Mouse (Mus musculus) embryonic stem cell, embryonic (primary cell): ENCODE data around the gene Ppargc1a.

Experiments used
- CTCF ChIA-PET, 4 experiments: fragments of 300-600 bp in 2 of 4; fragments of 350-600 bp in 2 of 4; sonication (Branson Sonifier 250); formaldehyde crosslinking; loops; one replicate each; lab custom pipeline; 2022; ENCODE audit warnings: inconsistent platforms in 2 of 4; lab: Charles Lee
- POLR2A ChIA-PET, 4 experiments: fragments of 300-600 bp in 2 of 4; fragments of 350-600 bp in 2 of 4; sonication (Branson Sonifier 250); formaldehyde crosslinking; loops; one replicate each; lab custom pipeline; 2022; ENCODE audit warnings: antibody characterized with exemption in 4 of 4, inconsistent platforms in 1 of 4; lab: Charles Lee

Gene Ppargc1a

DNA sequence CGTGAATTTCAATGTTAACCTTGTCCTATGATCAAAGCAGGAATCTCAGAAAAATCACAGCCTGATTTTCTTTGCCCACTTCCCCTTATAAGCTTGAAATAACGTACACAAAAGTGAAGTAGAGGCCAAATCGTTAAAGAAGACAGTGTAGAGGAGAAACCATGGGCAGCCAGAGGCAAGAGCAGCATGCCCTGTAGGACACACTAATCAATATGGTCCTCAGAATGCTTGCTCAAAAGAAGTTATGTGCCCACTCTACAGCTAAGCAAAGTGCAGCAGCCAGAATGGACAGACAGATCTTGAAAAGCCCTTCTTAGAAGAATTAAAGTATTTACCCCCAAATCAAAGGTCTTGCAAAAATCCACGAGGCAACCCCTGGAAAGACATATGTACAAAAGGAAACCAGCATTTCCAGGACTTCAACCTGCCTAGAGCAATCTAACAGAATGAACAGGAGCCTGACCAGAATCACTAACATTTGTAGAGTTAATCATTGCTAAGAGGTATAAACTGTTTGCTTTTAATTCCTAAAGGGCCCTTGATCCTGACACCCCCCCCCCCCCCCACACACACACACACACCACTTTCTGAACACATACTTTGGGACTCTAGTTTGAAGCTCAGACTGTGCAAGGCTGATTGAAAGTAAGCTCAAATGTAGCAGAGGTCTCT is 9.8 kb downstream of the Ppargc1a start:
- CTCF ChIA-PET, result no interaction called here
- POLR2A ChIA-PET, result interaction anchor here in 1 of 4 experiments (0.7 kb wide), 1 partner anchor 255 kb away, joined by 4 read pairs; no protein-coding TSS in a partner anchor

DNA sequence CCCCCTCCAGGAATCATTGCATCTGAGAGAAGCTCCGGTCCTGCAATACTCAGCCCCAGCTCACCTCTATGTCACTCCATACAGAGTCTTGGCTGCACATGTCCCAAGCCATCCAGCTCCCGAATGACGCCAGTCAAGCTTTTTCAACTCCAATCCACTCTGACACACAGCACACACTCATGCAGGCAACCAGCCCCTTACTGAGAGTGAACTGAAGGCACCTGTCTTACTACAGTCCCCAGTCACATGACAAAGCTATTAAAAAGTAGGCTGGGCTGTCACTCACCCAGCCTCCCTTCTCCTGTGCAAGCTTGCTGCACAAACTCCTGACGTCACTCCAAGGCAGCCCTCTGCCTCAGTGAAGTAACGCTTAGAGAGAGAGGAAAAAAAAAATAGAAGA is 13.9 kb downstream of the Ppargc1a start:
- ChIA-PET CTCF (no interaction called here), POLR2A (no interaction called here)

GRCm38 (mm10) chr5:51553251-51553650 is 14.3 kb downstream of the Ppargc1a start:
- CTCF ChIA-PET, result no interaction called here
- POLR2A ChIA-PET, result interaction anchor here in 1 of 4 experiments (0.6 kb wide), 1 partner anchor 98 kb away, joined by 3 read pairs; no protein-coding TSS in a partner anchor

- CTCF ChIA-PET, result no interaction called here
- POLR2A ChIA-PET, result interaction anchor here in 1 of 4 experiments (0.6 kb wide), 2 partner anchors 36 to 97 kb away, joined by 3 read pairs; no protein-coding TSS in a partner anchor
Measured at GRCm38 (mm10) chr5:51552483-51553091, 14.9 kb downstream of the Ppargc1a start.

- POLR2A ChIA-PET, result interaction anchor here in 1 of 4 experiments (0.6 kb wide), 1 partner anchor 36 kb away, joined by 3 read pairs; no protein-coding TSS in a partner anchor
- CTCF ChIA-PET, result interaction anchor here in 1 of 4 experiments (0.6 kb wide), 1 partner anchor 836 kb away, joined by 3 read pairs; no protein-coding TSS in a partner anchor
Measured at GRCm38 (mm10) chr5:51551852-51552482, 15.6 kb downstream of the Ppargc1a start.

GRCm38 (mm10) chr5:51547442-51548035 is 20.0 kb downstream of the Ppargc1a start:
- POLR2A ChIA-PET, result no interaction called here
- CTCF ChIA-PET, result no interaction called here

DNA sequence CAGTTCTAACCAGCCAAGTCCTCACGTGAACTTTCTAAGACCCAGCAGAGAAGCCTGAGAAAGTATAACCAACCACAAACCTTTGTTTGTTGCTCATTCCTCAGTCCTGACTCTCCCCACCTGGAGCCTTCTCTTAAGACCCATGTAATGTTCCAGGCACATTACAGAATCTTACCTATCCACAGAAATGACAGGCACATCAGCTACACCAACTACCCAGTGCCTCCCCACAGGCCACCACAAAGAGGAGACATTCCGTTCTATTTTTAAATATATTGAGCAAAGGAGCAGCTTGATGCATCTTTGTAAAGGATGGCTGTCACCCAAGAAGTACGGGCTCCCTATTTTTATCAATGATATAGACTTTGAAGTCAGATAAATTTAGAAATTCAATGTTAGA is 20.7 kb downstream of the Ppargc1a start:
- POLR2A ChIA-PET, result interaction anchor here in 1 of 4 experiments (0.7 kb wide), 1 partner anchor 362 kb away, joined by 3 read pairs; no protein-coding TSS in a partner anchor
- CTCF ChIA-PET, result no interaction called here

- POLR2A ChIA-PET, result no interaction called here
- CTCF ChIA-PET, result no interaction called here
Measured at GRCm38 (mm10) chr5:51545133-51546049, 22.1 kb downstream of the Ppargc1a start.

DNA sequence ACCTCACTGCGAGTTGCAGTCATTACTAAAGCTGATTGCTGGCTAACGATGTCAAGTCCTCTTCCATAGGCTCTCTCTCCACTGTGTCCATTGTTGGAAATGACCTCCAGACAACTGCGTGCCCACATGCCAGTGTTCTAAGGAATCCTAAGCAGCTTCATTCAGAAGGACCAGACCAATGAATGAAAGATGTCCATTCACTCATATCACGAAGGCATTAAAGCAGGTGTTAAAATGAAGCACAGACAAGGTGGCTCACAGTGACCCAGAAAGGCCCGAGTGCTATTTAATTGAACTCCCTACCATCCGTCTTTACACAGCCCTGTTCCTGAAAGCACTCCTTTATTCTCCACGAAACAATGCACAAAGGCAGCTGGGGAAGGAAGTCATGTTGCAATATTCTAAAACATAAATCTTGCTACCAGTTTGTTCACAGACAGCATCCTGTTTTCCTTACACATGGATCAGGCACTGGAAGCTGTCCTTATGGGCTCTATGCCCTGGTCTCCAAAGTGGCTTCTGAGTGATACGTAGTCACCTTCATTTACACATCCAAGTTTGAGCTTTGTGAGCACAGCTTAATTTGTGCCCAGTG is 23.3 kb downstream of the Ppargc1a start:
- POLR2A ChIA-PET, result no interaction called here

DNA sequence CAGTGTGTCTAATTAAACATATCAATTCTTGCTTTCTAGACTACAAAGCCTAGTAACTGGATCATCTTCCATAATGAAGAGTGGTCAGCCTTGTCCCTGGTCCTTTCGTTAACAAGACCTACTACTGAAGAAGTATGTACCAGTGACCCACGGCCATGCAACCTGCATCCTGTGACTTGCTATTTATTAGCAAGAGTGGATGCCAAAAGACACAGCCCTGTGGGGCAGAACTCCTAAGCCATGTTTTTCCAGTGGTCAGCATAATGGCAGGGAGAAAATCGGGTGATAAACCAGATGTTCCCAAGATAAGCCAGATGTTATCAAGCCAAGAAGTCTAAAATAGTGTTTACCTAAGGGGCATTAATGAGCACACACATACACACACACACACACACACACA is 26.0 kb downstream of the Ppargc1a start:
- ChIA-PET POLR2A (no interaction called here), CTCF (no interaction called here)

More for the DNA sequence above, 23.3 kb downstream of the Ppargc1a start:
- CTCF ChIA-PET, result interaction anchor here in 1 of 4 experiments (0.5 kb wide), 1 partner anchor 10 kb away, joined by 3 read pairs; no protein-coding TSS in a partner anchor

DNA sequence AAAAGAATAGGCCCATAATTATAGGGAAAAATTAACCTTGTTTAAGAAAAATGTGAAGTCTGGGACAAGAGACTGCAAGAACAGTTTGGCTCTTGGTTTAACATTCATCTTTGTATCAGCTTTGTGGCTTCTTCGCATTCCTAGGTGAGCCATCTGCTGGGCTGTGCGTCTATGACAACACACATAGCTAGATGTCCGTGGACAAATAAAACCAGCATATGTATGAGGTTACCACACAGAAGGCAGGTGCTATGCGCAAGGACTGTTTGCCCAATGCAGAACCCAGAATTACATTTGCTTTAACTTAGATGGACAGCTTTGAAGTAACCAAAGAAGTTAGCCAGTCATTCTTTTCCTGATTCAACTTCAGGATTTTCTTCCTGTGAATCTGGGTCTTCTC is 26.7 kb downstream of the Ppargc1a start:
- ChIA-PET POLR2A (no interaction called here), CTCF (no interaction called here)

GRCm38 (mm10) chr5:51539563-51539962 is 28.0 kb downstream of the Ppargc1a start:
- ChIA-PET CTCF (no interaction called here), POLR2A (no interaction called here)

DNA sequence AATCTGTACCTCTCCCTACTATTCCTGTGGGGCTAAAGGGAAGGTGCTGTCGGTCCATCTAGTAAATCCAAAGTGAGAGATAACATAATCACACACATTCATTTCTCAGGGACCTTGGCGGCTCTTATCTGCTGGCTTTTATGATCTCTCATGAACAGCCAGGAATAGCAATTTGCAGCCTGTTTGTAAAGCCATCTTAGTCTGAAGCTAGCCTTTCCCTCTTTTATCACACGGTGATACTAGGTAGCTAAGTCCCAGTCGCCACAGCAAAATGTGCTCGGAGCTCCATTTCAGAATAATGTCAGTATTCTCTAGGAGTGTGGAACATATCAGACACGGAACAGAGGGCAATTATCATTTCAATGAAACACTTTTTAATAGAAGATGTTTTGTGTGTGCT is 29.2 kb downstream of the Ppargc1a start:
- ChIA-PET CTCF (no interaction called here), POLR2A (interaction anchor here in 1 of 4 experiments (0.5 kb wide), 1 partner anchor 32 kb away, joined by 5 read pairs; no protein-coding TSS in a partner anchor)

GRCm38 (mm10) chr5:51537646-51538030 is 29.9 kb downstream of the Ppargc1a start:
- POLR2A ChIA-PET, result no interaction called here
- CTCF ChIA-PET, result interaction anchor here in 1 of 4 experiments (0.7 kb wide), 1 partner anchor 481 kb away, joined by 14 read pairs; no protein-coding TSS in a partner anchor

DNA sequence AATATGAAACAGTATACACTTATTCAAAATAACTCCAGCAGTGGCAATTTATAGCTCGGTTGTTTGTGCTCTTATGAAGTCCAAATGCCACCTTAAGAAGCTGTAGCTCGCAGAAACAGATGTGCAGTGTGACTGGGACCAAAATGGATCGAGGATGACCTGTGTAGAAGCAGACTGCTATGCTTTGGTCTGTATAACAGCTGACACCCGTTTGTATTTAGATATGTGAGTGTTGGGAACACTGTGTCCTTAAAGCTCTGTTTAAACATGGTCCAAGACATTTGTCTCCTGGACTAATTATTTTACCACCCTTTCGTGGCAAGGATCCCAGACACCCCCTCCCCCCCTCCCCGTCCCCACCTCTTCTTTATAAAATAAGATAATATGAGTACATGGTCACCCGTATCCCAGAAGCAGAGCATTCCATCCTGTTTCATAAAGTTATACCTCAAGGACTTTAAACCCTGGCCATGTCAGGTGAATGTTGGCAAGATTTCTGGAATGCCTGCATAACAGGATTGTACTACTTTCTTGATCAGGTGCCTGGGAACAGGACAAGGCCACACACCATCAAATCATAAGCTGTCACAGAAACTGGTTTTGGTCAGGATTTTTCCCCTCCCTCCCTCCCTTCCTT is 30.4 kb downstream of the Ppargc1a start:
- CTCF ChIA-PET, result interaction anchor here in 1 of 4 experiments (0.7 kb wide), 1 partner anchor 481 kb away, joined by 14 read pairs; no protein-coding TSS in a partner anchor
- POLR2A ChIA-PET, result interaction anchor here in 1 of 4 experiments (0.6 kb wide), 1 partner anchor 14 kb away, joined by 4 read pairs; no protein-coding TSS in a partner anchor

- ChIA-PET CTCF (interaction anchor here in 1 of 4 experiments (0.6 kb wide), 1 partner anchor 10 kb away, joined by 3 read pairs; no protein-coding TSS in a partner anchor), POLR2A (interaction anchor here in 1 of 4 experiments (0.7 kb wide), 2 partner anchors 154 to 376 kb away, joined by 5 to 6 read pairs; no protein-coding TSS in a partner anchor)
Measured at GRCm38 (mm10) chr5:51534456-51534855, 33.1 kb downstream of the Ppargc1a start.

DNA sequence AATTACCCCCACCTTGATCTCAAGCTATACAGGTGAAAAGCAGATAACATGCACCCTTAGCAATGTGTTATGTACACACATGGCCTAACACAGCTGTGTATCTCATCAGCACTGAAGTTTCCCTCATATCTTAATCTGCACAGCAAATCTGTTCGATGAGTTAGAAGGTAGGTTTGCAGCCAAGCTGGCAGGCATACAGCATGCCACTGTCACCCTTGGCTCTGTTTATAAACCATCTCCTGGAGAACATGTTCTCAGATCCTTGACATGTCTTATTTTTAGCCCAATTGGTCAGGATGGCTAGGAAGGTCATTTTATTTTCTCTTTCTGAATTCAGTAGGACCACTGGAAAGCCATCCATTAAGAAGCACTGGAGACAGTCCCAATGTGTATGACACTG is 36.2 kb downstream of the Ppargc1a start:
- CTCF ChIA-PET, result no interaction called here
- POLR2A ChIA-PET, result no interaction called here
